Comparison of ENCODE assay signal across 9 mouse cellular contexts in the genomic region with DNA sequence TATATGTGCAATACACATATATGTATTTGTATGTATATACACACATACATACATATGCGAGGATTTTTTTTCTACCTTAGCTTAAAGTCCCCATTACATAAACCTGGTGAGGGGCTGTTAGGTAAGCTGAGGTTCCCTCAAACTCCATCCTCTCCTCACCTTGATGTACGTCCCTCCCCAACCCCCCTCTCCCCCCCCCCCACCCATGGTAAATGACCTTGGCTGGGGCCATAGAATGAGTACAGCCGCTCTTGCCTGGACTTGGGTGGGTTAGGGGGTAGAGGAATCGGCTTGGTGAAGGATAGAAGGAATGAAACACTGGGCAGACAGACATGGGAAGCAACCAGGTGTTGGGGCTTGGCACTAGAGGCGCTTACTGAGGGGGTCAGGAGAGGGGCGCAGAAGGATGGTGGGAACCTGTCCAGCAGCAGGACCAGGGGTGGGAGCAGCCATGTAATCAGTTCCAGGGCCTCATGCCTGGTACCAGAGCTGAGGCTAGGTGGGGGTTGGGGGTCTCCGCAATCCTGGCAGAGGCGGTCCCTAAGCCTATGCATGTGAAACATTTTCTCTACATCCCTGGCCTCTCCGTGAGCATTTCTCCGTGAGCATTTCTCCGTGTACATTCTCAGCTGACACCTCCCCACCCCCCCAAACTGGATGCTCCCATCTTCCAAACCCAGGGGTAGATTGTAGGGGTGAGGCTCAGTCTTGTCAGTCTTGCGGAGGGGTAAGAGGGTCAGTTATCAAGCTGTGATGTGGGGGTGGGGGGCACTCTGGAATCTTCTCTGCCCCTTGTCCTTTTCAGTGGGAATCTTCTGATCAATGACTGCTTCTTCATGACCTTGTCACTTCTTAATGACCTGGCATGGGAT. TPM values are rescaled to one million over a fixed set of nuclear protein-coding genes. Genes with fewer than 3 reads are reported as not detected.
DNase-seq lines count a peak whose midpoint lies in the region; ATAC-seq and TF ChIP-seq lines count a peak whose summit lies in the region.
"Had no signal": no experiment of that assay in that cellular context is flagged by ENCODE, and none has a peak within 500 bp of the region (broad histone marks: within the 10 kb centered on the region; RNA-seq: fewer than 3 reads in every experiment).

No protein-coding gene starts in this region.

- ATAC-seq in forebrain, postnatal 0 days, result peak; percentile 67
- ATAC-seq in midbrain, embryonic 11.5 days (ENCODE audit: low FRiP score), result peak; percentile 25; the same call in 1 of the 2 replicates

- intact Hi-C loops in heart, adult 2 months (cut with DNase I), result no loop called here
- intact Hi-C loops in heart, postnatal 10 days (cut with DNase I), result no loop called here

- H3K9me3 ChIP-seq in ES-E14 (ENCODE audit: control insufficient read depth, insufficient read depth, low read depth, low read length), result no peaks in the 10 kb centered on the region
- H3K9me3 ChIP-seq in forebrain, postnatal 0 days (ENCODE audit: low read length), result no peaks in the 10 kb centered on the region
- no peaks in the 10 kb centered on the region for H3K9me3 ChIP-seq in midbrain, embryonic 11.5 days (ENCODE audit: control insufficient read depth, low read length)

- no peak overlapping the region for H3K9ac ChIP-seq in heart, adult 2 months (ENCODE audit: low read depth, low read length)
- H3K9ac ChIP-seq in ES-E14 (ENCODE audit: insufficient read depth, low read depth, low read length, poor library complexity, severe bottlenecking), result no peak overlapping the region
- peak overlapping the region; percentile 78 for H3K9ac ChIP-seq in forebrain, postnatal 0 days
- peak overlapping the region; percentile 69 for H3K9ac ChIP-seq in midbrain, embryonic 11.5 days (ENCODE audit: low read length)

- TF ChIP-seq EP300 in heart, adult 2 months (IDR thresholded peaks at IDR 0.05; ENCODE audit: insufficient read depth, low read depth, low read length), result no peak

- peak overlapping the region; percentile 72 for H3K4me2 ChIP-seq in forebrain, postnatal 0 days (ENCODE audit: low read depth)
- H3K4me2 ChIP-seq in midbrain, embryonic 11.5 days, result peak overlapping the region; percentile 69

- no peak for DNase-seq in heart, adult 2 months
- no peak for DNase-seq in heart, postnatal 10 days
- no peak for DNase-seq in ES-E14 (ENCODE audit: low read depth, low spot score)
- DNase-seq in forebrain, postnatal 0 days, result peak; percentile 62
- no peak for DNase-seq in midbrain, embryonic 11.5 days (ENCODE audit: low spot score, missing footprints)
- no peak for DNase-seq in B cell, adult 2 months
- DNase-seq in T-cell, adult 2 months (ENCODE audit: low spot score), result no peak
- DNase-seq in spleen, postnatal 10 days (ENCODE audit: low spot score in 2 of 2), result no peak

- H3K27ac ChIP-seq in heart, adult 2 months, result peak overlapping the region; percentile 51
- no peak overlapping the region for H3K27ac ChIP-seq in ES-E14 (ENCODE audit: insufficient read depth, low read depth, low read length, poor library complexity, severe bottlenecking)
- peak overlapping the region; percentile 72 for H3K27ac ChIP-seq in forebrain, postnatal 0 days (ENCODE audit: low read depth, low read length)
- H3K27ac ChIP-seq in midbrain, embryonic 11.5 days (ENCODE audit: low read depth, low read length), result no peak overlapping the region

- WGBS in heart, adult 2 months, result 44% methylated on average over 12 of the region's 12 CpGs
- 23% methylated on average over 12 of the region's 12 CpGs for WGBS in forebrain, postnatal 0 days
- 38% methylated on average over 12 of the region's 12 CpGs for WGBS in midbrain, embryonic 11.5 days

- peak overlapping the region; percentile 12; the same call in 1 of the 2 replicates for H3K4me3 ChIP-seq in heart, adult 2 months
- H3K4me3 ChIP-seq in ES-E14 (ENCODE audit: insufficient read depth in 1 of 2, low read depth in 1 of 2, low read length in 2 of 2, poor library complexity in 1 of 2, severe bottlenecking in 1 of 2), result peak overlapping the region; percentile 70 to 76; a peak in 3 of 4 replicates
- H3K4me3 ChIP-seq in forebrain, postnatal 0 days (ENCODE audit: low read depth, low read length), result peak overlapping the region; percentile 52
- peak overlapping the region; percentile 40 for H3K4me3 ChIP-seq in midbrain, embryonic 11.5 days (ENCODE audit: low read depth, low read length)

- H3K36me3 ChIP-seq in heart, adult 2 months (ENCODE audit: control insufficient read depth, insufficient read depth, low read length), result no peaks in the 10 kb centered on the region
- peaks cover 8% of the 10 kb centered on the region for H3K36me3 ChIP-seq in ES-E14 (ENCODE audit: control insufficient read depth, insufficient read depth, low read length, poor library complexity, severe bottlenecking)
- H3K36me3 ChIP-seq in forebrain, postnatal 0 days (ENCODE audit: insufficient read depth), result peaks cover 24% of the 10 kb centered on the region
- H3K36me3 ChIP-seq in midbrain, embryonic 11.5 days (ENCODE audit: control insufficient read depth, insufficient read depth, low read length), result 0 out of 2 replicates have a peak, but pooled peaks cover 2% of the 10 kb centered on the region

- H3K79me2 ChIP-seq in heart, adult 2 months (replicated peaks; ENCODE audit: control insufficient read depth, insufficient read depth, low read length), result no peaks in the 10 kb centered on the region

- in situ Hi-C loops in ES-E14 (cut with MboI; ENCODE audit: low sequenced_read_pairs in 2 of 2, unreplicated experiment in 2 of 2), result no loop called here

- no peak for TF ChIP-seq POLR2A in heart, adult 2 months (IDR thresholded peaks at IDR 0.05; ENCODE audit: insufficient read depth, low read depth, low read length)

- H3K4me1 ChIP-seq in heart, adult 2 months (ENCODE audit: control insufficient read depth, insufficient read depth, low read length), result peaks cover 2% of the 10 kb centered on the region
- peaks cover 4 to 23% of the 10 kb centered on the region in 2 experiments for H3K4me1 ChIP-seq in ES-E14 (ENCODE audit: control insufficient read depth in 2 of 2, insufficient read depth in 2 of 2, low read length in 2 of 2, poor library complexity in 1 of 2)
- H3K4me1 ChIP-seq in forebrain, postnatal 0 days (ENCODE audit: insufficient read depth), result peaks cover 4% of the 10 kb centered on the region
- peaks cover 20% of the 10 kb centered on the region for H3K4me1 ChIP-seq in midbrain, embryonic 11.5 days (ENCODE audit: control insufficient read depth, insufficient read depth, low read length)

- TF ChIP-seq CTCF in heart, adult 2 months (IDR thresholded peaks at IDR 0.05), result no peak
- no peak for TF ChIP-seq CTCF in forebrain, postnatal 0 days (IDR thresholded peaks at IDR 0.05; ENCODE audit: low read depth)

- H3K27me3 ChIP-seq in heart, adult 2 months (ENCODE audit: control insufficient read depth, insufficient read depth, low read length), result no peaks in the 10 kb centered on the region
- H3K27me3 ChIP-seq in forebrain, postnatal 0 days (ENCODE audit: insufficient read depth, low read length), result no peaks in the 10 kb centered on the region
- no peaks in the 10 kb centered on the region for H3K27me3 ChIP-seq in midbrain, embryonic 11.5 days (ENCODE audit: control insufficient read depth, insufficient read depth, low read length)

TF ChIP-seq in ES-E14, 5 proteins besides CTCF, POLR2A, EP300 and RAD21:
- TF ChIP-seq MAFK (IDR thresholded peaks at IDR 0.05; ENCODE audit: insufficient read depth, low read depth, low read length) (no peak), HCFC1 (IDR thresholded peaks at IDR 0.05; ENCODE audit: borderline replicate concordance, insufficient read depth, low read length) (no peak), ZC3H11A (IDR thresholded peaks at IDR 0.05; ENCODE audit: borderline replicate concordance, low read depth, low read length) (no peak), CHD2 (IDR thresholded peaks at IDR 0.05; ENCODE audit: low read depth, low read length) (no peak), ZNF384 (IDR thresholded peaks at IDR 0.05; ENCODE audit: low read depth, low read length) (no peak)
TF ChIP-seq in ES-E14: peak in this region for 0.

RNA-seq across cellular contexts. Expression of a gene that starts 0.8 kb away (rescaled TPM):
- 1 to 10 TPM; 3.4 to 5.4 TPM for total RNA-seq in heart, adult 2 months (2021)
- 4.5 and 5.7 TPM in 2 replicates for polyA plus RNA-seq in heart, adult 2 months (2012; rRNA removed)
- 10 to 100 TPM; 13.7 to 14.0 TPM for total RNA-seq in heart, postnatal 10 days (2021)
- total RNA-seq in ES-E14 (2012; rRNA removed), result 7.2 and 8.2 TPM in 2 replicates
- total RNA-seq in forebrain, postnatal 0 days (2014; rRNA removed), result 82.6 and 112 TPM in 2 replicates
- polyA plus RNA-seq in forebrain, postnatal 0 days (2015; fragmentation: Nextera tagmentation; extraction: Ambion mirVana), result 106 and 124 TPM in 2 replicates
- 9.4 and 10.3 TPM in 2 replicates for polyA plus RNA-seq in midbrain, embryonic 11.5 days (2014; fragmentation: Nextera tagmentation; extraction: Ambion mirVana)
- polyA plus RNA-seq: erythroblast, embryonic 14.5 days had no signal

RNA-seq across cellular contexts. Expression of a gene that starts 9.6 kb away (rescaled TPM):
- 10 to 100 TPM; 15.7 to 16.5 TPM for total RNA-seq in heart, adult 2 months (2021)
- 19.2 and 23.0 TPM in 2 replicates for polyA plus RNA-seq in heart, adult 2 months (2012; rRNA removed)
- total RNA-seq in heart, postnatal 10 days (2021), result 10 to 100 TPM; 27.8 to 28.2 TPM
- 64.1 and 91.1 TPM in 2 replicates for total RNA-seq in ES-E14 (2012; rRNA removed)
- 41.9 and 66.5 TPM in 2 replicates for total RNA-seq in forebrain, postnatal 0 days (2014; rRNA removed)
- polyA plus RNA-seq in forebrain, postnatal 0 days (2015; fragmentation: Nextera tagmentation; extraction: Ambion mirVana), result 169 and 172 TPM in 2 replicates
- 187 and 216 TPM in 2 replicates for polyA plus RNA-seq in midbrain, embryonic 11.5 days (2014; fragmentation: Nextera tagmentation; extraction: Ambion mirVana)

RNA-seq across cellular contexts. Expression of a gene that starts 19.9 kb away (rescaled TPM):
- 1 to 10 TPM; 2.1 to 3.5 TPM for total RNA-seq in heart, adult 2 months (2021)
- polyA plus RNA-seq in heart, adult 2 months (2012; rRNA removed), result 5.5 and 11.7 TPM in 2 replicates
- 1 to 10 TPM; 6.6 to 7.8 TPM for total RNA-seq in heart, postnatal 10 days (2021)
- total RNA-seq in ES-E14 (2012; rRNA removed), result 3.5 and 4.0 TPM in 2 replicates
- total RNA-seq in forebrain, postnatal 0 days (2014; rRNA removed), result 9.5 and 14.6 TPM in 2 replicates
- 7.8 and 8.4 TPM in 2 replicates for polyA plus RNA-seq in forebrain, postnatal 0 days (2015; fragmentation: Nextera tagmentation; extraction: Ambion mirVana)
- 10.5 and 12.8 TPM in 2 replicates for polyA plus RNA-seq in midbrain, embryonic 11.5 days (2014; fragmentation: Nextera tagmentation; extraction: Ambion mirVana)
- polyA plus RNA-seq: erythroblast, embryonic 14.5 days had no signal

RNA-seq across cellular contexts. Expression of a gene that starts 37.8 kb away (rescaled TPM):
- 10 to 100 TPM; 22.6 to 28.7 TPM for total RNA-seq in heart, adult 2 months (2021)
- 22.3 and 36.0 TPM in 2 replicates for polyA plus RNA-seq in heart, adult 2 months (2012; rRNA removed)
- 10 to 100 TPM; 19.3 to 19.6 TPM for total RNA-seq in heart, postnatal 10 days (2021)
- total RNA-seq in ES-E14 (2012; rRNA removed), result 70.8 and 76.4 TPM in 2 replicates
- 31.4 and 40.2 TPM in 2 replicates for total RNA-seq in forebrain, postnatal 0 days (2014; rRNA removed)
- polyA plus RNA-seq in forebrain, postnatal 0 days (2015; fragmentation: Nextera tagmentation; extraction: Ambion mirVana), result 67.7 and 75.8 TPM in 2 replicates
- polyA plus RNA-seq in midbrain, embryonic 11.5 days (2014; fragmentation: Nextera tagmentation; extraction: Ambion mirVana), result 70.4 and 83.9 TPM in 2 replicates

RNA-seq across cellular contexts. Expression of a gene that starts 37.9 kb away (rescaled TPM):
- total RNA-seq in heart, adult 2 months (2021), result 1 to 10 TPM; 1.9 to 2.0 TPM
- polyA plus RNA-seq in heart, adult 2 months (2012; rRNA removed), result 0.35 TPM in 1 of 2 replicates, not detected in the other
- 10 to 100 TPM; 10.6 to 14.9 TPM for total RNA-seq in heart, postnatal 10 days (2021)
- 54.2 and 70.0 TPM in 2 replicates for total RNA-seq in ES-E14 (2012; rRNA removed)
- total RNA-seq in forebrain, postnatal 0 days (2014; rRNA removed), result 166 and 395 TPM in 2 replicates
- polyA plus RNA-seq in forebrain, postnatal 0 days (2015; fragmentation: Nextera tagmentation; extraction: Ambion mirVana), result 1.2 TPM in 1 of 2 replicates, not detected in the other
- polyA plus RNA-seq in midbrain, embryonic 11.5 days (2014; fragmentation: Nextera tagmentation; extraction: Ambion mirVana), result 0.86 and 1.7 TPM in 2 replicates

Comparison
In these comparisons a context has a peak if more than half of its experiments do, and no peak if none do; other contexts are left out.
1. H3K27ac ChIP-seq: peak in heart, adult 2 months (single experiment) and forebrain, postnatal 0 days (single experiment); none in ES-E14 (single experiment) and midbrain, embryonic 11.5 days (single experiment).
2. H3K4me3 ChIP-seq: peak in every context shown above with its lines; median percentile 73 in ES-E14; 52 in forebrain, postnatal 0 days; 40 in midbrain, embryonic 11.5 days; 12 in heart, adult 2 months.
3. H3K9ac ChIP-seq: peak in forebrain, postnatal 0 days (single experiment) and midbrain, embryonic 11.5 days (single experiment); none in heart, adult 2 months (single experiment) and ES-E14 (single experiment).